Mouse (Mus musculus): ENCODE measurements around the gene Ube2g1. TPM values are rescaled to one million over a fixed set of nuclear protein-coding genes. Genes with fewer than 3 reads are reported as not detected.
"Not testable (repeated sequence)": the region's sequence is repeated elsewhere in the genome, so short reads cannot be mapped to it uniquely, and the experiment has no call there.

Ube2g1 gene
- total RNA-seq, 2 experiments from 2014 or later: 45.8 to 47.2 TPM

DNA sequence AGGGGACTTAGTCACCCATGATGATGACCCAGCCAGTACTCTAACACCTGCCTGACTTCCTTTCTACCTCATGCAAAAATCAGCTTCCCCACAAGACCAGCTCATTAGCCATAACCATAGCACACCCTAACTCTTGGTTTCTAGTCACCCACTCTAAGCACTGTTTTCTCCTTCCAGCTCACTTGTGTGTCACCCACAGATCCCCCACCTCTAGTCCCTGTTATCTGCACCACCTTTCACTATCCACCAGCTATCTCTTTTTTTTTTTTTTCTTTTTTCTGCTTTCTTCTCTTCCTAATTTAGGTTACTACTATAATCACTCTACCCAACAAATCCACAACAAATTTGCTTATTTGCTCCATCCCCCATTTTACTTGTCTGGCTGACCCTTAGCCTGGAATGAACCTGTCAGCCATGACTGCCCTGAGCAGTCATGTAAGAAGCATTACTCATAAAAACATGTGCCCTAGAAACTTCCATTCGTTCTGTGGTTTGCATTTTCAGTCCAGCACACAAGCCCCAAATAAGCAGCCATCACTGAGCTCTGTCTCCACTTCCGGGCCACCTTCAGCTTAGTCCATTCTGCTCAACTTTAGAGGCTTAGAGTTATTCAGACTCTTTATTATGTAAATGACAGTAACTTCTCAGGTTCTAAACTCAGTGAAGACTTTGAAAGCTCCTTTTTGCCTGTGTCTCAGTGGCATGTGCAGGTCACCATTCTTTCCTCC lies 11.9 kb upstream of the Ube2g1 start:
- no peak for DNase-seq (ENCODE audit: low spot score in 2 of 2)

DNA sequence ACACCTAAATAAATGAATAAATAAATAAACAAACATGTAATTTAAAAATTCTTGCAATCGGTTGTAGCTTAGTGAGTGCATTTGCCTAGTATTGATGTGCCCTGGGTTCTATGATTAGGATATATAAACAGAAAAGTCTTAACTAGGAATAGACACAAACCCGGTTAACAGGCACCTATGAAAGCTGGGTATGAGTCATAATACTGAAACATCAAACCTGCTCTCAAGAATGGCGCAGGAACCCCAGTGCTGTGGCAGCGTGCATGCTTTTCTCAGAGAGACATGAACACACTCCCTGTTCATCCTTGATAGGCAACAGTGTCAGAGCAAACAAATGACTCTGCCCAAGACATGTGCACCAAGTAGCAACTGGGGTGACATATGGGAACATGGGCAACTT lies 9.3 kb upstream of the Ube2g1 start:
- no peak for DNase-seq (ENCODE audit: low spot score in 2 of 2)

DNA sequence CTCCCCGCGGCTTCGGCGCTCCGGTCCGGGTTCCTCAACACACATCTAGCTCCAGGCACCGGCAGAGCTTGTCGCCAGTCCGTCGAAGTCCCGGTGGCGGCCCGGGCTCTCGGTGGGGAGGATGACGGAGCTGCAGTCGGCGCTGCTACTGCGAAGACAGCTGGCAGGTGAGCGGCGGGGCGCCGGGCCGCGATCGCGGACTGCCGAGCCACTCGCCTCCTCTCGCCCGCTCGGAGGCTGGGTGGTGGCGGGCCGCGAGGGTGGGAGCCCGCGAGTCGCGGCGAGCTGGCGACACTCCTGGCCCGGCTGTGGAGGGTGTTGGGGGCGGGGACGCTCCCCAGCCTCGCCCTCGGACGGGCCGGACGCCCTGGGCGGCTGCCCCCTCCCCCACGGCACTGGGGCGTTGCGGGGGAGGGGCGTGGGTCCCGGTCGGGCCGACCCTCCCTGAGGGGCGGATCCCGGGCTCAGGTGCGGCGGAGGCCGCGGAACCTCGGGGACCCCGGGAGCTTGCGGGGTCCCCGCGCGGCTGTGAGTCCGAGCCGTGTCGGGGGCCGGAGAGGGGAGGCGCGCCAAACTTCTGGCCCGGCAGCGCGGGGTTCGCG lies 487 bp downstream of the Ube2g1 start:
- DNase-seq (ENCODE audit: low spot score in 2 of 2): peak; percentile 46 to 56

DNA sequence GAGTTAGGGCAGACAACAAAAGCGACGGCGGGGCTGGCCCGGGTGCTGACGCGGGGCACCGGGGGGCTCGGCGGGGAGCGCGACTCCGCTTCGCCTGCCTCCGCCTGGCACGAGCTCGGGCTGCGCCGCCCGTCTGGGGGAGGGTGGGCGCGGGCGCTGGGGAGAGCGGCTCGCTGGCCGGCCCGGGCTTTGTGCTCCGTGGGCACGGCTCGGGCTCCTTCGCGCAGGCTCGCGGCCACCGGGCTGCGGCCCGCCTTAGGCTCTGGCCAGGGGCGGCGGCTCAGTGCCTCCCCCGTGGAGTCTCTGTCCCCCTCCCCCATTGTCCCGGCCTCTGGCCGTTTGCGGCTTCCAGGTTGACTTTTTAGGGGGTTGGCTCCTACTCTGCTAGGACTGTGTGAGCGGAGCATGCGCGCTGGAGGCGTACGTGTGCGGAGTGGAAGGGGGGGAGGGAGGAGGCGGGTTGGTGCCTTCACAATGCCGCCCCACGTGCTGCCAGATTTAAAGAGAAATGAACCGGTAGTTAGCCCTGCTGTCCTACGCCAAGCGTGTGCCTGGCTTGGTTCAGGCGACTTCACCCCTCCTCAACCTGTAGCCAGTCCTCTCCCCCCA lies 1.1 kb downstream of the Ube2g1 start:
- peak; percentile 87 to 91 for DNase-seq (ENCODE audit: low spot score in 2 of 2)

DNA sequence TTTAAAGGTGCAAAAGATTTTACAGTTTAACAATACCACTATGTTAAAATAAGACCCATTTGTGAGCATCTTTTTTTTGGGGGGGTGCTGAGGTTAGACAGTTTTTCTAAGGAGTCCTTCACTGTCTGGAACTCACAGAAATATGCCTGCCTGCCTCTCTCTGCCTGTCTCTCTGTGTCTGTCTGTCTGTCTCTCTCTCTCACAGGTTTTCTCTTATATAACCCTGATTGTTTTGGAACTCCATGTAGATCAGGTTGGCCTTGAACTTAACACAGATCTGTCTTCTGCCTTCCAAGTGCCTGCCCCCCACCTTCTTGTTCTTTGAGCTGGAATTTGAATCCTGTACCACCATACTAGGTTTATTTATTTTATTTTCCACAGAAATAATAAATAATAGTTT lies 2.2 kb downstream of the Ube2g1 start:
- no peak for DNase-seq (ENCODE audit: low spot score in 2 of 2)

DNA sequence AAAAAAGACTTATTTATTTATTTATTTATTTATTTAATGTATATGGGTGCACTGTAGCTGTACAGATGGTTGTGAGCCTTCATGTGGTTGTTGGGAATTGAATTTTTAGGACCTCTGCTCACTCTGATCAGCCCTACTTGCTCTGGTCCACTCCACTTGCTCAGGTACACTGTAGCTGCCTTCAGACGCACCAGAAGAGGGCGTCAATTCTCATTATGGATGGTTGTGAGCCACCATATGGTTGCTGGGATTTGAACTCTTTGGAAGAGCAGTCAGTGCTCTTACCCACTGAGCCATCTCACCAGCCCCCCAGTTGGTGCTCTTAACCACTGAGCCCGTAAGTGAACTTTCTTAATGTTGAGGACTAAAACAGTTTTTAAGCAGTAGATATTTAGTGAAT lies 7.3 kb downstream of the Ube2g1 start:
- DNase-seq (ENCODE audit: low spot score in 2 of 2): not testable (repeated sequence)

DNA sequence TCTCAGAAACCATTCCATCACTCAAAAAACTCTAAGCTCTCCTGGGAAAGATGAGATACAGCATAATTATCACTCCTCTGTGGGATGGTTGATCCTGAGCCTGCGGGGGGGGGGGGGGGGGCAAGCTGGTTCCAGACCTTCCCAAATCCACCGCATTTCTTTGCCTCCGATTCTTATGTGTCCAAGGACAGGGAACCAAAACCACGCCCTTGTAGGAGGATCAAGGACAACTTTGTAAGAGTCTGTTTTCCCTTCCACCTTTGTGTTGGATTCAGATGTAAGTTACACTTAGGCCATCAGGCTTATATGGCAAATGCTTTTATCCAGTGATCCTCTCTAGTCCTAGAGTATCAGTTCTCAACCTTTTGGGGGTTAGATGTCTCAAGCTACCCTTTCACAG lies 8.8 kb downstream of the Ube2g1 start:
- no peak for DNase-seq (ENCODE audit: low spot score in 2 of 2)

DNA sequence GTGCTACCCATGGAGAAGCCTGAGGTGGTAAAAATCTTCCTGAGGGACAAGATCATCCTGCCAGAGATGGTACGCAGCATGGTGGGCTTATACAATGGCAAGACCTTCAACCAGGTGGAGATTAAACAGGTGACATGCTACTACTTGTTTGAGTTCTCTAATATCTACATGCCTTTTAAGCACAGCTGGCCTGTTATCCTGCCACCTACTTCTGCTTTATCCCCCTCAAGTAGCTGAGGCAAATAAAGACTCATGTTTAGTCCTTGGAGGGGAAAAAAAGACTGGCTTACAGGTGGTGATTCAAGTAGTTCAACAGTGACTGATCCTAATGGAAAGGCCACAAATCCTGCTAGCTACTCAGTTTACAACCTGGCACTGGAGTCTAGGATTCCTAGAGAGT lies 11.4 kb downstream of the Ube2g1 start:
- DNase-seq (ENCODE audit: low spot score in 2 of 2): no peak

DNA sequence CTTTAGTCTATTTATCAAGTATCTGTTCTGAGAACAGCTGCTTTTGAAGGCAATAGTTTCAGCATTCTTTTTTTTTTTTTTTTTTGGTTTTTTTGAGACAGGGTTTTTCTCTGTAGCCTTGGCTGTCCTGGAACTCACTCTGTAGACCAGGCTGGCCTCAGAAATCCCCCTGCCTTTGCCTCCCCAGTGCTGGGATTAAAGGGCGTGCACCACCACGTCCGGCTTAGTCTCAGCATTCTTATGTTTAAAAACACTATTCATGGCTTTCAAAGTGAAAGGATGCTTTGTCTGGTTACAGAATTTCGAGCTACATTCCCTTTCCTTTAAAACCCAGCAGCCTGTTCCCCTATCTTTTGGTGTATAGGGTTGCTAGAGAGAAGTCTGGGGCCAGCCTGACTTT lies 35.6 kb downstream of the Ube2g1 start:
- DNase-seq (ENCODE audit: low spot score in 2 of 2): no peak

DNA sequence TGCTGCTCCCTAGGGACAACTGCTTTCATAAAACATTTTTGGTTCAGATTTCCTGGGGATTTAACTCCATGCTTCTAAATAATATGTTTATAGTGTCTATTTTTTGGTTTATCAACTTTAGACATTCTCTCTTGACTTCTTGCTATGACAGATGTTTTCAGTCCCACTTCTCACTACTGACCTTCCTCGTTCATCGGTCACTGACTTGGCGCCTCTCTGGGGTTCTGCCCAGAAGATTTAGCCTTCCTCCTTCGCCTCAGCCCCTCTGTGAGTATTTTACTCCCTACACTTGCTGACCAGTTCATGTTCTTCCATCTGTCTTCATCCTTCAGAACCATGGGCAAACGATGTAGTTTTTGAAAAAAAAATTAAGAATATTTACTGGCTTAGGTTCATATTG lies 38.3 kb downstream of the Ube2g1 start:
- no peak for DNase-seq (ENCODE audit: low spot score in 2 of 2)

DNA sequence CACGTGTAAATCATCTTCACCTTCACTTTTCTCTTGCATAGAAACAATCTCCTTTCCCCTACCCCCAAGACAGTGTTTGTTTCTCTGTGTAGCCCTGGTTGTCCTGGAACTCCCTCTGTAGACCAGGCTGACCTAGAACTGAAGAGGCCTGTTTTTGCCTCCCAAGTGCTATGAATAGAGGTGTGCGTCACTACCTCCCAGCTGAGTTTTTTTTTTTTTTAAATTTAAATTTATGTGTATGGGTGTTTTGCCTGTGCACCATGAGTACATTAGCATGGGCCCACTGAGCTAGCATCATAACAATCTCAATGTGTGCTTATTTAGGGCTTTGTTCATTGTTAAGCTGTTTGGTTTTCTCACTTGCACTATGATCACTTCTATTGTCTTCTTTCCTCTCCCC lies 43.3 kb downstream of the Ube2g1 start:
- DNase-seq (ENCODE audit: low spot score in 2 of 2): no peak

DNA sequence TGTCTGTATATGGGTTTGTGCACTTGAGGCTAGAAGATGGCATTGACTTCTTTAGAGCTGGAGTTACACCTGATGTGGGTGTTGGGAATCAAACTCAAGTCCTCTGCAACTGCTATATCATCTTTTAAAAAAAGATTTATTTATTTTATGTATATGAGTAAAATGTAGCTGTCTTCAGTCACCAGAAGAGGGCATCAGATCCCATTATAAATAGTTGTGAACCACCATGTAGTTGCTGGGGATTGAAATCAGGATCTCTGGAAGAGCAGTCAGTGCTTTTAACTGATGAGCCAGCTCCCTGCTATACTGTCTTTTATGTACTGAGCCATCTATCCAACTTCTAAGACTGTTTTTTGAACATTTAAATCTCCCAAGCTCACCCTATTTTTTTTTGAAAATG lies 52.8 kb downstream of the Ube2g1 start:
- DNase-seq (ENCODE audit: low spot score in 2 of 2): no peak

DNA sequence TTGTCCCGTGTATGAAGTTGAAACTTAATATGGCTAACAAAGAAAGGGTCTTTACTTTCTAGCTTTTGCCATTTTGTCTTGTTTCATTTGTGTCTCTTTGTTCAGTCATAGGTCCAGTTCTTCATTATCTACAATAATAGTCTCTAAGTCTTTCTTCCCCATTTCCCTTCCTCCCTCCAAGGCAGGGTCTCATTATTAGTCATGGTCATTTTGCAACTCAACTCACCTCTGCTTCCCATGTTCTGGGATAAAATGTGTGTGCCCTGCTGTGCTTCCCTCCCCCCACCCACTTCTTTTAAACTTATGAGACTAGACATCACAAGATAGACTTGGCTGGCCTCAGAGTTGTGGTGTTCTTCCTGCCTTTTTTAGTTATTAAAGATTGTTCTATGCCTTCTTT lies 53.3 kb downstream of the Ube2g1 start:
- DNase-seq (ENCODE audit: low spot score in 2 of 2): no peak

DNA sequence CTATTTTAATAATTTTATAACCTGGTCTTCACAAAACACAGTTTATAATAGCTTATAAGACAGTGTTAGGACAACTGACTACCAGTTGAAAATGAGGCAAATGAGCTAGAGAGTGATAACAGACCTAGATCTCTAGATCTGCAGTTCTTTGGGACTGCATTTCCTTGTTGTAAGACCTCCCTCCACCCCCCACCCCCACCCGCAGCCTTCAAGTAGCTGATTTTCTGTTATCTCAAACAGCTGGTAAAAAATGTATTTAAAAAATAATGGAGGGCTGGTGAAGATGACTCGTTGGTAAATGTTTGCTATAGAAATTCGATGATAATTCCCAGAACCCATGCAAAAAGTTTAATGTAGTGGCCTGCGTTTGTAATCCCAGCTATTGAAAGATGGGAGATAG lies 57.6 kb downstream of the Ube2g1 start:
- no peak for DNase-seq (ENCODE audit: low spot score in 2 of 2)

DNA sequence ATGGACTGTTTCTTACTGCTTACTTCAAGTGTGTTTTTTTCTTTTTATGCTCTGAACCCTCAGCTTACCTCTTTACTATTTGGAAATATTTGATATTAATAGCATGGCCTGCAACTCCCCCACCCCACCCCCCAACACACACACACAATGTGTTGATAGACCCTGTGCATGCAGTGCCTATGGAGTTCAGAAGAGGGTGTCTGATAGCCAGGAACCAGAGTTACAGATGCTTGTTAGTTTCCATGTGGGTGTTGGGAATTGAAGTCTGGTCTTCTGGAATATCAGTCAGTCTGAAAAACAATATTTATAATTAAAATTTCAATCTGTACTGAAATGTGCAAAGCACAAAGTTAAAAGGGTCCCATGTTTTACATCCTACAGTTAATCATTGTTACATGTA lies 63.6 kb downstream of the Ube2g1 start:
- no peak for DNase-seq (ENCODE audit: low spot score in 2 of 2)

DNA sequence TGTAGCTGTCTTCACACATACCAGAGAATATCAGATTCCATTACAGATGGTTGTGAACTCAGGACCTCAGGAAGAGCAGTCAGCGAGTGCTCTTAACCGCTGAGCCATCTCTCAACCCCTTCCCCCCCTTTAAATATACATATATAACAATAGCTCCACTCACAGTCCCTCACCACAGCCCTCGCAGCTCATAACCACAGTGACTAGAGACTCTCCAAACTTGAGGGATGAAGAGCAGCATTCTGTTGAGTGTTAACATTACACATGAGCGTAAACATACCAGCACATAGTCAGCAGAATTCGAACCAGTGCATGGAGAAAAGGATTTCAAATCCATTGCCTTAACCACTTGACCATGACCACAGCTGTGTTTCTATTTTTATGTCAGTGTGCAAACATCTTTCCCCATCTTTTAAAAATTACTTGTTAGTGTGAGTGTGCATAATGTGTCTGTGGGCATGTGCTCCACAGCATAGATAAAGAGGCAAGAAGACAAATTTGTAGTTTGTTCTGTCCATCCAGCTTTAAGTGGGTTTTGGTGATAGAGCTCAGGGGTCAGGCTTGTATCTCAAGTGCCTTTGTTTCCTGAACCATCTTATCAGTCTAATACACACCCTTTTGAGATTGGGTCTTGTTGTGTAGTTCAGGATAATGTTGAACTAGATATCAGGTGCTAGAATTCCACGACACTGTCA lies 64.4 kb downstream of the Ube2g1 start:
- DNase-seq (ENCODE audit: low spot score in 2 of 2): no peak

DNA sequence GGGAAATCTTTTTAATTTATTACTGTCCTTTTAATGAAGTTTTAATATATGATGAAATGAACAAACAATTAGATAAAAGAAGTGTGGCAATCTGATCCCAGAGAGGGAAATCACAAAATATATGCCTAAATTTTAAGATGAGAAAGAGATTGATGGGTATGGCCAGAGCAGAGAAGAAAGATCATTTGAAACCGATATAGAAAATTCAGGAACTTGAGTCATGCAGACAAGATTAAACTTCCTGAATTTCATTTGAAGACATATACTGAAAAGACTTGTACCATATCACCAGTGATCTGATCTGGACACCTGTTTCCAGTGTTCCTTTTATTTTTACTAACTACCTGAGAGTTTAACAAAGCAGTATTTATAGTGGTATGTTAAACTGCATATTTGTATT lies 65.4 kb downstream of the Ube2g1 start:
- no peak for DNase-seq (ENCODE audit: low spot score in 2 of 2)

DNA sequence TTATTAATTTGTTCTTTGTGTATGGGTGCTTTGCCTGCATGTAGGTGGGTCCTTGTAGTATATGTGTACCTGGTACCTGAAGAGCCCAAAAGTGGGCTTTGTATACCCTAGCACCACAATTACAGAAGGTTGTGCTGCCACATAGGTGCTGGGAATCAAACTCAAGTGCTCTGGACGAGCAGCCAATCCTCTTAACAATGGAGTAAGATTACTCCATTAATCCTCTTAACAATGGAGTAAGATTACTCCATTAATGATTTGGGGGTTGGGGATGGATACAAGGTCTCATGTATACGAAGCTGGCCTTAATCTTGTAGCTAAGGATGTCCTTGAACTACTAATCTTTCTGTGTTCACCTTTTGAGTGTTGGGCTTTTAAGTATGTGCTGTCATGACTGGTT lies 68.2 kb downstream of the Ube2g1 start:
- no peak for DNase-seq (ENCODE audit: low spot score in 2 of 2)

DNA sequence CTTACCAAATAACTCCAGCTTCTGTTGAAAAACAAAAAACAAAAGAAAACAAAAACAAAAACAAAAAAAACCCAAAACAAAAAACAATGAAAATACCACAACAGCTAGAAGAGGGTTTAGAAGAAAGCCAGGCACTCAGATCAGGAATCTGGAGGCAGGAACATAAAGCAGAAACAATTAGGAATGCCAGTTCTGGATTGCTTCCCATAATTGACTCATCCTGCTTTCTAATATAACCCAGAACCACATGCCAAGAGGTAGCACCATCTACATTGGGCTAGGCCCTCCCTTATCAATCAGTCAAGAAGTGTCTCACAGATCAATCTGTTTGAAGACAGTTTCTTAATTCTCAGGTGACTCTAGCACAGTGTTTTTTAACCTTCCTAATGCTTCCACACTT lies 73.6 kb downstream of the Ube2g1 start:
- no peak for DNase-seq (ENCODE audit: low spot score in 2 of 2)

DNA sequence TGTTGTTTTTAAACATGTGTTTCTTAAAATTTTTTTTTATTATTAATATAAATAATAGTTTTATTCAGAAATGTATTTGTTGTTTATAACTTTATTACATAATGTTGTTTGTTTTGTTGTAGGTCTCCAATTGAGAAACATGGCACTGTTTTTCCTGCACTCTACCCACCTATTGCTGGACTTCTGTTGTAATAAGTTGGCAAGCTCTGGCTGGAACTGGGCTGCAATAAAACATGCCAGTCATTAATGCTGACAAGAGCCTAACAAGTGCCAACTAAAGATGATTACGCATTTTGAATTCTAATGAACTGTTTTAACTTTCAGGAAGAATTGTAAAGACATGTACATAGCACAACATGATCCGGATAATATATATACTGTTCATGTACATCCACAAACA lies 76.3 kb downstream of the Ube2g1 start:
- DNase-seq (ENCODE audit: low spot score in 2 of 2): no peak

DNA sequence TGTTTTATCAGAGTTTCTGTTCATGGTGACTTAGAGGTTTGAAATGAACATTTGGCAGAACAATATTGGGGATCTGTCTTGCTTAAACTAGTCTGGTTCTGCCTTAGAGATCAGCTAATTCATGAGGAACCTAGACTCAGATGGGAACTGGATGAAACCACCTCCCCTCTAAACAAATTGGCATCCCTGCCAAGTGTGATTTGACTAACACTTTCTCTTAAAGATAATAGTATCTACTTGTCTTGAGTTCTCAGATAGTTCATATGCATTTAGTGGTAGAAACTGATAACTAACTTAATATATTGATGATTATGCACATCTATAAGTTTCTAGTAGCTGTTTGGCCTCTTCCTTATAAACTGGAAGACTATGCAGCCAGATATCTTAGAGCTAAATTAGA lies 79.6 kb downstream of the Ube2g1 start:
- no peak for DNase-seq (ENCODE audit: low spot score in 2 of 2)

DNA sequence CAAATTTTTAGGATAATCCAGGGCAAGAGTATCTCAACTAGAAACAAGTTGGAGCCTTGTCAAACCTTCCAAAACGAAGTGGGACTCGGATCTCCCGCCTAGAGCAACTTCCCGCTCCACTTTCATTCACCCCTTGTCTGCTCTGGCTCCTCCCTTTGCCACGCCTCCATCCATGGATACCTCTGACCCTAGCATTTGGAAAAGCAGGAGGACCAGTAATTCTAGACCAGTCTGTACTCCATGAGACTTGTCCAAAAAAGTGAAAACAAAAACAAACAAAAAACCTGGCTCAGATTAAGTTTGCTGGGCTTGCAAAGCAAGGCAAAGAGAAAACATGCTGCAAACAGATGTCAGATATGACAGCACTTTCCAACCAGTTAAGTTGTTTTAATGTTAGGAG lies 81.2 kb downstream of the Ube2g1 start:
- no peak for DNase-seq (ENCODE audit: low spot score in 2 of 2)

Measured in left cerebral cortex, adult 18-20 months (tissue).